Mouse (Mus musculus): ENCODE results near the gene Cnot1. TPM values are rescaled to one million over a fixed set of nuclear protein-coding genes. Genes with fewer than 3 reads are reported as not detected.

Gene Cnot1
- total RNA-seq, 2 experiments from 2014 or later: 119 to 124 TPM

DNA sequence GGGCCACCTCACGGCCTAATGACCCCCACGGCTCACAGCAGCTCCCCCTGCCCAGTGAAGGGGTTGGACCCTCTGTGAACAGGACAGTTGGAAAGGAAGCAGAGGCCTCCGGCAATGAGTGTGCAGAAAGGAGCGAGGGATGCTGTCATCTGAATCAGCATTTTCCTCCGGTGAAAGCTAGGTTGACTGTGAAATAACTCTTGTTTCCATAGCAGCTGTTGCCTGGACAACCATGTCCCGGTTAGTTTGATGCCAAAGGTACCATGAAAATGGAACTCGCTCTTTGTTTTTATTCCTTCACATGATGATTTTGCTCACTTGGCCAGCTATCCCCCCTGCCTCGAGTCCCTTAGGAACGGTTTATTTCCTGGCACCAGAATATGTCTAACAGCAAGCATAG, 107.0 kb downstream of the Cnot1 start:
- intact Hi-C loops (cut with DNase I): no loop called here
- no peak for DNase-seq

DNA sequence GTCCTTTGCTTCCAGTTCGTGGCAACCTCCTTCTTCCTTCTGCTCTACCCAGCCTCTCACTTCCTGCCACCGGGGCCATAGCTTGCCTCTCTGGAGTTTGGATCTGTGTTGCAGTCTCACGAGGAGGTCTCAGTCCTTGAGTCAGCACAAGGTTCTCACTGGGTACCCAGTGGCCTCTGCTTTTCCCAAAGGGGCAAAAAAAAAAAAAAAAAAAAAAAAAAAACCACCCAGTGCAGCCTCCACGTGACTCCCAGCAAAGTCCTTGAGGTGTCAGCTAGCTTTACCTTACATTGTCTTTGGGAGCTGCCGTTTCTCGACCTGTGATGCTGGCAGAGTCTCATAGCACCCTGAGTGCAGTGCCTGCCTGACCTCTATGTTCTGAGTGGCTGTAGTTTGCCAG, 109.1 kb downstream of the Cnot1 start:
- intact Hi-C loops (cut with DNase I): loop anchor here (5.0 kb wide), 2 partner anchors 351 to 446 kb away; no protein-coding TSS in a partner anchor
- no peak for DNase-seq

- peak; percentile 81 to 83 for DNase-seq
- intact Hi-C loops (cut with DNase I): loop anchor here (1.0 to 5.0 kb wide), 3 partner anchors 91 to 445 kb away; no protein-coding TSS in a partner anchor
Observed at GRCm38 (mm10) chr8:95697128-95697527, 110.1 kb downstream of the Cnot1 start.

GRCm38 (mm10) chr8:95696661-95697060, 110.6 kb downstream of the Cnot1 start:
- intact Hi-C loops (cut with DNase I): loop anchor here (1.0 to 5.0 kb wide), 3 partner anchors 90 to 444 kb away; no protein-coding TSS in a partner anchor
- DNase-seq: no peak

DNA sequence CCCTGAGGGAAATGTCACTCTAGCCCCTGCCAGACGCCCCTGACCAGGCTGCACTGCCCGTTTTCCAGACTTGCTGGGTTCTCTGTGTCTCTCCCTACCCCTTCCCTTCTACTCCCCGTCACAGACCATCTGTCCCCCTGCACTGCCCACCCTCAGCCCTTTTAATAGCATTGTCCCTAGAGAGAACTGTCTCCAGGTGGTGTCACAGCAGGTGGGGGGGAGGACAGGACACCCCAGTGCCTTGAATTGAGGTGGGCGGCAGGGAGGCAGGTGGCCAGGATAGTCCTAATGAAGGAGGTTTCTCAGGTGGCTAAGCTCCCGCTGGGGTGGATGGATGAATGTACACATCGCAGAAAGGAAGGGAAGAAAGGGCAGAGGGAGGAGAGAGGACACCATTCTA, 112.6 kb downstream of the Cnot1 start:
- no peak for DNase-seq
- intact Hi-C loops (cut with DNase I): loop anchor here (5.0 kb wide), 2 partner anchors 347 to 442 kb away; no protein-coding TSS in a partner anchor

GRCm38 (mm10) chr8:95690929-95691541, 116.2 kb downstream of the Cnot1 start:
- intact Hi-C loops (cut with DNase I): no loop called here
- DNase-seq: peak in 1 of 2 experiments; percentile 15

DNA sequence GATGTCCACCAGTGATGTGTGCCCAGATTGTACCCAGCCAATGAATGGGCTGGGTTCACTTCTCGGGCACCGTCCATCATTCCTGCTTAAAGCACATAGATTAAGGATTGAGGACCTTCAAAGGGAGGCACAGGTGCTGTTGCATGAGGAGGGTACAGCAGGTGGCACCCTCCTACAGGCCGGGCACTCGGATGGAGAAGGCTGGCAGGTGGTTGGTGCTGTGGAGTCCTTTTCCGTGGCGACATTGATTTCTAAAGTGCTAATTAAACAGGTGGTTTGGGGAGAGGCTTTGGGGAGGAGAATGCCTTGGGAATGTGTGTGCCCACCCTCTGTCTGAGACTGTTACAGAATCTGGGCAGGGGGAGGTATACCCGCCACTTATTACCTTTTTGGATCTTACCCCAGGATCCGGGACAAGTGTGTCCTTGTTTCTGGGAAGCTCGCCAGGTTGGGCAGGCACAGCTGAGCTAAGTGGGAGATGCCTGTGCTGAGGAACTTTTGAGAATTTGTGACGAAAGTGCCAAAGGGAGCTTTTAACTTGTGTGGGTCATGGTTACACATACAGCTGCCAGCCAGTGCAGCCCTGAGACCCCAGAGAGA, 119.1 kb downstream of the Cnot1 start:
- no peak for DNase-seq

GRCm38 (mm10) chr8:95678024-95678611, 129.1 kb downstream of the Cnot1 start:
- intact Hi-C loops (cut with DNase I): no loop called here
- DNase-seq: peak in 1 of 2 experiments; percentile 11

More for the DNA sequence above, 119.1 kb downstream of the Cnot1 start:
- intact Hi-C loops (cut with DNase I): no loop called here

- intact Hi-C loops (cut with DNase I): no loop called here
- DNase-seq: no peak
Observed at GRCm38 (mm10) chr8:95677591-95678023, 129.7 kb downstream of the Cnot1 start.

DNA sequence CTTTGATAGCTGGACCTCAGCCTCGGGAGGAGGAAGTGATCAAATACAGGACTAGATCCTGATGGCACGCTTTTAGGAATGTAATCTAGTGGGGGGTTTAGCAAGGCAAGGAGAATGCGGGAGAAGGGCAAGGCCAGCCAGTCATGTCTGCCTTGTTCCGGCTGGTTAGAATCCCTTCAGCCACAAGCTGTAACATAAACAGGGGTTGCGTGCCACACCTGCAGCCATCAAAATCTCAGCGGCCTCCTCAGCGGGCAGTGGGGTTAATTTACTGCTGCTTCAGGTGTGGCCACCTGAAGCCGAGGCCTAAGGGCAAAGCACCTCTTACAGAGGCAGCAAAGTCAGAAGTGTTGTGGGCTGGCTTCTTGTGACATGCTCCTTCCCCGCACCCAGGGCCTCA, 130.6 kb downstream of the Cnot1 start, which contains the start of gene Ndrg4:
Gene Ndrg4 (plus strand): TSS at position 350 of the 400 bp plus-strand sequence.
- intact Hi-C loops (cut with DNase I): no loop called here

DNA sequence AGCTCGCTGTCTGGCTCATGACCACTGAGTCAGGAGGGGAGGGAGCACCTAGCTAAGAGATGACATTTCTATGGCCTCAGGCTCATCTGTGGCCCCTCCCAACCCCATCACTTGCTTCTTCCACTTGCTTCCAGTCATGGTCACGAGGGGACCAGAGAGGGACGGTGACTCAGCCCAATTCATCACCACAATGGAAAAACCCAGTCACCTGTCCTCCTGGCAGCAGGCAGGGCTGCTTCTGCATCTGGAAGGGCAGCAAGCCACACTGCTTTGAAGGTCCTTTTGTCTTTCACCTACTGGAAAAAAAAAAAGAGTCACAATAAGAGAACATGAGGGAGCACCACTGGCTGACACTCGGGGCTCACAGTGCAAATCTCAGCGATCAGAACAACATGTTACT, 134.5 kb downstream of the Cnot1 start:
- no peak for DNase-seq
- intact Hi-C loops (cut with DNase I): no loop called here

More for the DNA sequence above, 130.6 kb downstream of the Cnot1 start, which contains the start of gene Ndrg4:
- DNase-seq: no peak

GRCm38 (mm10) chr8:95671861-95672260, 135.4 kb downstream of the Cnot1 start:
- intact Hi-C loops (cut with DNase I): no loop called here

GRCm38 (mm10) chr8:95669967-95670366, 137.3 kb downstream of the Cnot1 start:
- no peak for DNase-seq
- intact Hi-C loops (cut with DNase I): loop anchor here (5.0 kb wide), 1 partner anchor 1368 kb away; no protein-coding TSS in a partner anchor

More at GRCm38 (mm10) chr8:95671861-95672260, 135.4 kb downstream of the Cnot1 start:
- DNase-seq: no peak

Small RNA genes lying within 50 kb of the gene (microRNA-seq; reads per million reads assigned to microRNA genes)
- 0.72 to 1.3 reads per million in 2 experiments for gene Mir7073 (ENCODE audit: borderline number of aligned reads in 2 of 2)

Other genes with a start within 250 kb of the Cnot1 start
- gene Prss54, start 231.1 kb downstream of the Cnot1 start, total RNA-seq (2021): not detected
- 1 to 10 TPM in 1 of 2 experiments, under 1 TPM in 1; 0.87 to 1.3 TPM for gene Gins3, start 174.0 kb downstream of the Cnot1 start, total RNA-seq (2021)
- 100 to 1,000 TPM; 233 to 242 TPM for gene Ndrg4, start 130.5 kb downstream of the Cnot1 start, total RNA-seq (2021)
- 10 to 100 TPM; 15.8 to 17.9 TPM for gene Setd6, start 91.6 kb downstream of the Cnot1 start, total RNA-seq (2021)
- gene Sap18b, start 17.9 kb upstream of the Cnot1 start, total RNA-seq (2021): 10 to 100 TPM; 87.1 to 90.7 TPM
- 10 to 100 TPM; 11.4 to 12.0 TPM for gene Slc38a7, start 46.1 kb upstream of the Cnot1 start, total RNA-seq (2021)
- gene Got2, start 81.1 kb upstream of the Cnot1 start, total RNA-seq (2021): 100 to 1,000 TPM; 811 to 862 TPM